Mouse (Mus musculus): Measurements from ENCODE around the gene Lyst. TPM values are rescaled to one million over a fixed set of nuclear protein-coding genes. Genes with fewer than 3 reads are reported as not detected.

Gene Lyst
- 10.4 TPM for polyA plus RNA-seq (2014; fragmentation: Illumina TruSeq; extraction: RNeasy Lipid Tissue Mini Kit (QIAGEN cat#74804); ENCODE audit: low read depth, low replicate concordance)

GRCm38 (mm10) chr13:13590048-13591011, at the start of gene Lyst:
Lyst (plus strand) TSS chr13:13590397.

GRCm38 (mm10) chr13:13783894-13784419, 193.8 kb downstream of the Lyst start, which contains the start of gene Gng4:
Gng4 (plus strand) TSS chr13:13784059.

Other genes with a start within 250 kb of the Lyst start
- 1.2 TPM for gene Gpr137b, start 196.4 kb upstream of the Lyst start, polyA plus RNA-seq (2014; fragmentation: Illumina TruSeq; extraction: RNeasy Lipid Tissue Mini Kit (QIAGEN cat#74804); ENCODE audit: low read depth, low replicate concordance)
- 15.2 TPM for gene Nid1, start 152.8 kb upstream of the Lyst start, polyA plus RNA-seq (2014; fragmentation: Illumina TruSeq; extraction: RNeasy Lipid Tissue Mini Kit (QIAGEN cat#74804); ENCODE audit: low read depth, low replicate concordance)
- 0.06 TPM for gene Gng4, start 193.7 kb downstream of the Lyst start, polyA plus RNA-seq (2014; fragmentation: Illumina TruSeq; extraction: RNeasy Lipid Tissue Mini Kit (QIAGEN cat#74804); ENCODE audit: low read depth, low replicate concordance)